Mouse (Mus musculus) ES-E14 (cell line): ENCODE measurements around the gene Saa2. TPM values are rescaled to one million over a fixed set of nuclear protein-coding genes. Genes with fewer than 3 reads are reported as not detected.

ENCODE experiments used
- DNase-seq: peaks from one replicate; pipeline ENCODE4 v3.0.0-alpha.2; 2013; ENCODE audit warnings: low read depth, low spot score
- H3K27ac ChIP-seq: 2 replicates; pipeline ENCODE4 v1.5.1; 2012; ENCODE audit warnings: low read depth, mild to moderate bottlenecking, low read length, moderate library complexity, mixed read lengths; ENCODE audit not compliant: poor library complexity, insufficient read depth, severe bottlenecking
- H3K36me3 ChIP-seq: 2 replicates; pipeline ENCODE4 v1.6.1; 2012; ENCODE audit warnings: mild to moderate bottlenecking, low read length, moderate library complexity, mixed read lengths; ENCODE audit not compliant: control insufficient read depth, poor library complexity, insufficient read depth, severe bottlenecking
- H3K4me1 ChIP-seq, 2 experiments: fragments of 150-350 bp in 1 of 2; sonication (generic) in 1 of 2; 2 replicates each; pipeline ENCODE4 v1.6.1; 2012; ENCODE audit warnings: low read length in 2 of 2, mild to moderate bottlenecking in 1 of 2, mixed read lengths in 1 of 2; ENCODE audit not compliant: control insufficient read depth in 2 of 2, insufficient read depth in 2 of 2, poor library complexity in 1 of 2
- H3K4me3 ChIP-seq, 2 experiments: fragments of 150-350 bp in 1 of 2; sonication (generic) in 1 of 2; 2 replicates each; pipeline ENCODE4 v1.5.1; 2012; ENCODE audit warnings: low read length in 2 of 2, low read depth in 1 of 2, mild to moderate bottlenecking in 1 of 2, mixed read lengths in 1 of 2; ENCODE audit not compliant: insufficient read depth in 1 of 2, poor library complexity in 1 of 2, severe bottlenecking in 1 of 2
- H3K9ac ChIP-seq: 2 replicates; pipeline ENCODE4 v1.6.1; 2012; ENCODE audit warnings: low read depth, mild to moderate bottlenecking, low read length, mixed read lengths; ENCODE audit not compliant: poor library complexity, insufficient read depth, severe bottlenecking
- H3K9me3 ChIP-seq: fragments of 150-350 bp; sonication (generic); 2 replicates; pipeline ENCODE4 v1.6.1; 2012; ENCODE audit warnings: low read depth, mild to moderate bottlenecking, low read length; ENCODE audit not compliant: control insufficient read depth, insufficient read depth
- CHD2 ChIP-seq: IDR thresholded peaks from 2 replicates; pipeline ENCODE4 v1.6.1; 2014; ENCODE audit warnings: mild to moderate bottlenecking, low read depth, low read length, inconsistent platforms
- HCFC1 ChIP-seq: IDR thresholded peaks from 2 replicates; pipeline ENCODE4 v1.6.1; 2012; ENCODE audit warnings: low read length, inconsistent platforms, borderline replicate concordance; ENCODE audit not compliant: insufficient read depth
- MAFK ChIP-seq: IDR thresholded peaks from 2 replicates; pipeline ENCODE4 v1.6.1; 2014; ENCODE audit warnings: mild to moderate bottlenecking, low read depth, low read length, inconsistent platforms; ENCODE audit not compliant: insufficient read depth
- ZC3H11A ChIP-seq: IDR thresholded peaks from 2 replicates; pipeline ENCODE4 v1.6.1; 2012; ENCODE audit warnings: low read depth, mild to moderate bottlenecking, inconsistent platforms, low read length, borderline replicate concordance
- ZNF384 ChIP-seq: IDR thresholded peaks from 2 replicates; pipeline ENCODE4 v1.6.1; 2012; ENCODE audit warnings: low read depth, low read length, inconsistent platforms
- in situ Hi-C, 2 experiments: fragments of 600-800 bp; cut with MboI; formaldehyde crosslinking; loops; one replicate each; pipeline ENCODE4 v1.15.1; 2025; ENCODE audit warnings: low sequenced_read_pairs in 2 of 2, inconsistent platforms in 1 of 2; ENCODE audit not compliant: unreplicated experiment in 2 of 2
- total RNA-seq: library from RNA; depleted of rRNA; stranded (reverse); fragments of 300-350 nt; gene quantifications from 2 replicates; pipeline ENCODE4 v1.2.3, GENCODE M21; 2012

The Saa2 gene
- total RNA-seq, 1 experiment, result not detected

DNA sequence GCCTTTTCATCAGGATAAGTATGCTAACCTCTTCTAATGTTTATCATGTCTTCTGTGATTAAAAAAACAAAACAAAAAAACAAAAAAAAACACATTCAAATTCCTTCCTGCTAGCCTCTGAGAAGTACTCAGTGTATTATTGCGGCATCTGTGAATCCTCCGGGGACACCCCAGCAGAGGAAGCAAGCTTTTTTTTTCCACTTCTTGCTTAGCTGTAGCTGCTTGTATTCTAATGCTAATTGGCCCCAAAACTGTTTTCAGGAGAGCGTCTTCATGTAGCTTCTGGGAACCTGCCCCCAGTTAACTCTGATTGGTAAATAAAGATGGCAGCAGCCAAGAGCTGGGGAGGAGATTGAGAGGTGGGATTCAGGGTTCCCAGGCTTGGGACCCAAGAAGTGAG lies 3.1 kb upstream of the Saa2 start:
- no peak for TF ChIP-seq CHD2
- peak; percentile 91 for TF ChIP-seq ZNF384
- Histone ChIP-seq H3K4me3 (0 out of 4 replicates have a peak overlapping the region, but pooled peaks of 1 of the 2 experiments have one; percentile 9), H3K4me1 (peaks cover 2 to 5% of the 10 kb centered on the region in 2 experiments; a peak in 2 of 4 replicates), H3K27ac (no peak overlapping the region), H3K9ac (peak overlapping the region; percentile 38; the same call in 1 of the 2 replicates), H3K9me3 (no peaks in the 10 kb centered on the region), H3K36me3 (no peaks in the 10 kb centered on the region)
- in situ Hi-C loops, result no loop called here
- no peak for DNase-seq

DNA sequence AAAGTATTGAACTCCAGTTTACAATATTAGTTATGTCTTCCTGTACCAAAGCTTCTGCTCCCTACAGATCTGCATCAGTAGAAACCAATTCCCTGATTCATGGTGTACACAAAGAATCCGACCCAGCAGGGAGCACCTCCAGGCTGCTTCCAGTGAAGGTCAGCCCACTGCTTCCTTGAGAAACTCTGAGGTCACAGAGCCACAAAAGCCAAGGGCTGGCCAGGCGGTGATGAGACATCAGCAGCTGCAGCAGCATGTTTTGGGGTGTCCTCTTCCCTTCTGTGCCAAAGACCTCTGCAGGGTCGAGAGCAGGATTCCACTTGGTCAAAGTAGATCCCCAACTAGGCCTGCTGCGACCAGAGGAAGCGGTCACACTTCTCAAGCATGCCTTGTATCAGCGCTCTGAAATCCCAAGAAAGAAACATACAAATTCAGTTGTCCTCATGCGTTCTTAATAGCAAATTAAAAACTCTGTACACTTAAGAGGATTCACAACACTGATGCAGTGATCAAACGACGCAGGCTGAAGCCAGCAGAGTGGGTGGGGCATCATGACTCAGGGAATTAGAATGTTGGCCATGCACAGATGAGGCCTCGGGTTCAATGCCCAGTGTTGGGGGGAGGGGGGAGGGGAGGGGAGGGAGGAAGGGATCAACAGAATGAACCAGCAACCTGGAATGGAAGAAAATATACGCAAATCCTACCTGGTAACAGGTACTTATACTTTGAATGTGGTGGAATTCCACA lies 9.6 kb downstream of the Saa2 start:
- in situ Hi-C loops, result no loop called here
- peaks cover 0 to 8% of the 10 kb centered on the region in 2 experiments; a peak in 1 of 4 replicates for H3K4me1 ChIP-seq
- peak; percentile 45; the same call in 1 of the 2 replicates for TF ChIP-seq MAFK
- no peak for TF ChIP-seq ZNF384
- TF ChIP-seq ZC3H11A, result no peak
- TF ChIP-seq HCFC1, result no peak
- no peak for TF ChIP-seq CHD2
- DNase-seq, result no peak
- H3K9me3 ChIP-seq, result no peaks in the 10 kb centered on the region
- H3K4me3 ChIP-seq, result no peak overlapping the region
- H3K36me3 ChIP-seq, result peaks cover 10% of the 10 kb centered on the region
- H3K27ac ChIP-seq, result peak overlapping the region; percentile 34; the same call in 1 of the 2 replicates
- H3K9ac ChIP-seq, result 0 out of 2 replicates have a peak overlapping the region, but pooled peaks have one; percentile 14

DNA sequence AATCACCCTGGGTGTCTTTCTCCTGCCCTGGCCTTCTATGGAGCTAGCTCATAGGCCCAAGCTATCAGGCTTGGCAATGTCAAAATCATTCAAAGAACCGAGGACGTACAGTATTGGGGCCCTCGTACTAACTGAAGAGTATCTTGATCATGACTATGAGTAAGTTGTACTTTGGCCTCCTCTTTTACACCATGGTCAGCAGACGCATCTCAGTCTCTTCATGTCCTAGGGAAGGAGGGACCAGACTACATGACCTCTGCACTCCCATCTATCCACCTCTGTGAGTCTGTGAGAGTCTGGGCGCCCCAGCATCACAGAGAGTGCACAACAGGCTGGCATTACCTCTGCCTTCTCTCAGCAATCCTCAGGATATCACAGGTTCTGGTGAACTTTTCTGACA lies 11.0 kb downstream of the Saa2 start:
- TF ChIP-seq MAFK, result no peak
- TF ChIP-seq CHD2, result no peak
- TF ChIP-seq ZC3H11A, result no peak
- no peak for TF ChIP-seq ZNF384
- TF ChIP-seq HCFC1, result no peak
- in situ Hi-C loops, result no loop called here
- Histone ChIP-seq H3K9ac (no peak overlapping the region), H3K4me1 (peaks cover 0 to 5% of the 10 kb centered on the region in 2 experiments; a peak in 1 of 4 replicates), H3K9me3 (no peaks in the 10 kb centered on the region), H3K27ac (no peak overlapping the region), H3K4me3 (no peak overlapping the region), H3K36me3 (peaks cover 11% of the 10 kb centered on the region)
- DNase-seq, result no peak

DNA sequence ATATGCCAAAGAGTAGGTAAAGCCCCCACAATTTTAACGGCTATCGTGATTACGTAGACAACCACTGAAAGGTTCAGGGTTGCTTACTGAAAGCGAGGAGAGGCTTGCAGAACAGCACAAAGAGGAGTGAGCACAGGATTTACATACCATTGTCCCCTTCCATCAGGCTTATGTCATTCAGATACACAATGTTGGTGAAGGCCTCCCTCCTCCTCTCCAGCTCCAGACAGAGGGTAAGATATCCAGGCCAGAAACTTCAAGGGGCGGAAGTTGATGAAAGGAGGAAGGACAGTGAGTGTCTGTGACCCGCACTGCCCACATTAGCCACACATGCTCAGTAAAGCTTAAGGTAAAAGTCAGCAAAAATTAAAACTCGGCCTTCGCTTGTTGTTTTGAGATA lies 13.1 kb downstream of the Saa2 start:
- Histone ChIP-seq H3K4me1 (peaks cover 0 to 6% of the 10 kb centered on the region in 2 experiments; a peak in 2 of 4 replicates), H3K4me3 (no peak overlapping the region), H3K9me3 (no peaks in the 10 kb centered on the region), H3K9ac (no peak overlapping the region), H3K36me3 (peaks cover 16% of the 10 kb centered on the region), H3K27ac (no peak overlapping the region)
- TF ChIP-seq ZC3H11A (no peak), CHD2 (no peak), ZNF384 (no peak), HCFC1 (no peak), MAFK (no peak)
- in situ Hi-C loops, result no loop called here
- DNase-seq, result no peak
